Mouse (Mus musculus) cerebellum, adult 2 months (tissue): ENCODE results near the gene Fkbp5. TPM values are rescaled to one million over a fixed set of nuclear protein-coding genes. Genes with fewer than 3 reads are reported as not detected.
"Not testable (repeated sequence)": the region's sequence is repeated elsewhere in the genome, so short reads cannot be mapped to it uniquely, and the experiment has no call there.

Experiments
- DNase-seq, 2 experiments: peaks; one replicate each; pipeline ENCODE4 v3.0.0; 2021
- H3K27ac ChIP-seq: fragments of 200-500 bp; 2 replicates; pipeline ENCODE4 v1.5.1; 2012; ENCODE audit warnings: low read length, control low read depth, inconsistent platforms; ENCODE audit not compliant: insufficient read depth
- H3K27me3 ChIP-seq: fragments of 200-500 bp; 2 replicates; pipeline ENCODE4 v1.6.1; 2012; ENCODE audit warnings: inconsistent platforms, mild to moderate bottlenecking, low read length, moderate library complexity; ENCODE audit not compliant: control insufficient read depth, insufficient read depth
- H3K4me1 ChIP-seq: fragments of 200-500 bp; 2 replicates; pipeline ENCODE4 v1.6.1; 2011; ENCODE audit warnings: low read length; ENCODE audit not compliant: control insufficient read depth, insufficient read depth
- H3K4me3 ChIP-seq: fragments of 200-500 bp; replicated peaks from 2 replicates; pipeline ENCODE3; 2011; ENCODE audit warnings: mild to moderate bottlenecking, low read depth, low read length, control low read depth; ENCODE audit not compliant: insufficient read depth
- CTCF ChIP-seq: fragments of 200-500 bp; IDR thresholded peaks from 2 replicates; pipeline ENCODE4 v1.5.1; 2011; ENCODE audit warnings: low read depth, mild to moderate bottlenecking, control low read depth, low read length, moderate library complexity, borderline replicate concordance; ENCODE audit not compliant: insufficient read depth
- POLR2A ChIP-seq: fragments of 200-500 bp; IDR thresholded peaks from 2 replicates; pipeline ENCODE4 v1.6.1; 2011; ENCODE audit warnings: low read length, control low read depth, borderline replicate concordance; ENCODE audit not compliant: insufficient read depth
- WGBS: fragments of 180-500 bp; shearing (Covaris S2); methylation state at CpG from one replicate; pipeline ENCODE4 v1.1.7; 2018; 5-methylcytosine and 5-hydroxymethylcytosine counted together
- polyA plus RNA-seq: library from polyadenylated mRNA; depleted of rRNA; stranded (reverse); fragments of >200 nt; gene quantifications from 2 replicates; pipeline ENCODE4 v1.2.3, GENCODE M21; 2012; rRNA removed

Fkbp5 gene
- polyA plus RNA-seq, result 8.6 and 8.9 TPM in 2 replicates

DNA sequence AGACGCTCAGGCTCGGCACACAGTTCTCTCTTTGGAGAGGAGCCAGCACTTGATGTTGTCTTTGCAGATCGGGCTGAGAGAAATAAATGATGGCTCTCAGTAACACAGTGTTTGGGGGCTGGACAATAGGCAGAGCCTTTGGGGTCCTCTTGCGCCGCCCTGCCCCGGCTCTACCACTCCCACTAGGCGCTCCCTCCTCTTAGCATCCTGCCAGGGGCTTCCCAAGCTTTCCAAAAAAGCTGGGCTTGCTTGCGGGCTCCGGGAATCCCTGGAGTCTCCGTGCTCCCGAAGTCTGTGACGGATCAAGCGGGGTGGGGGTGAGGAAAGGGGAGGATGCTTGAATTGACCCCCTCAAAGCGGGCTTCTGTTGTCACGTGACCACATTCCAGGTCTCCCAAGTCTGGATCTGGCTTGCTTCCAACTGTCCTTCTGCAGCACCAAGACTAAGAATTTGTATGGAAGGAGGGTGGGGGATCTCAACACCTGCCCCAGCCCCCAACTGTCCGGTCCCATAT lies at the start of gene Fkbp5:
TSS of gene Fkbp5 (minus strand) at position 87 of the 515 bp plus-strand sequence.
- 4% methylated on average over 16 of the region's 16 CpGs for WGBS
- Histone ChIP-seq H3K27me3 (no peaks in the 10 kb centered on the region), H3K4me3 (peak within 1 kb of the TSS; percentile 61), H3K4me1 (peaks cover 3% of the 10 kb centered on the region; the same call in 1 of the 2 replicates), H3K27ac (peak within 1 kb of the TSS; percentile 14; the same call in 1 of the 2 replicates)
- DNase-seq, result peak in 1 of 2 experiments; percentile 51
- TF ChIP-seq POLR2A (no peak), CTCF (no peak)

GRCm38 (mm10) chr17:28565181-28565580 lies 47.9 kb upstream of the Fkbp5 start:
- DNase-seq, result no peak
- H3K4me1 ChIP-seq, result no peaks in the 10 kb centered on the region
- H3K27ac ChIP-seq, result no peak overlapping the region
- TF ChIP-seq POLR2A, result no peak
- TF ChIP-seq CTCF, result no peak
- H3K27me3 ChIP-seq, result no peaks in the 10 kb centered on the region
- H3K4me3 ChIP-seq, result no peak overlapping the region

DNA sequence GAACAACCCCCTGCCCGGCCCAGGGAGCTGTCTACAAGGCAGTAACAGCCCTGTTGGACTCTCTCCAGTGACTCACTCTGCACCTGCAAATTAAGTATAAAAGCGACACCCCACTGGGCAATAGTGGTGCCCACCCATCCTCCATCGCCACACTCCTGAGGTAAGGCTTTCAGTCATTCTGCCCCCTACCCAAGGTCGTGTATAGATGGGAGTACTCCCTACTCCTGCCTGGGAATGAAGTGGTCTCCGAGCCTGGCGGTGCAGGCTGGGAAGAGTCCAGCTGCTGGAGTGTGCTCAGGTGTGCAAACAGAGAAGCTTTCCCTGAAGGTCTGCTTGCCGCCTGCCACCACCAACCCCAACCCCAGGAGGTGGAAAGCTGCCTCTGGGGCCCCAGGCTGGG lies 44.3 kb upstream of the Fkbp5 start:
- TF ChIP-seq CTCF, result no peak
- no peak for TF ChIP-seq POLR2A
- WGBS, result 62% methylated on average over 7 of the region's 7 CpGs
- Histone ChIP-seq H3K4me3 (no peak overlapping the region), H3K4me1 (no peaks in the 10 kb centered on the region), H3K27me3 (no peaks in the 10 kb centered on the region), H3K27ac (no peak overlapping the region)
- no peak for DNase-seq

DNA sequence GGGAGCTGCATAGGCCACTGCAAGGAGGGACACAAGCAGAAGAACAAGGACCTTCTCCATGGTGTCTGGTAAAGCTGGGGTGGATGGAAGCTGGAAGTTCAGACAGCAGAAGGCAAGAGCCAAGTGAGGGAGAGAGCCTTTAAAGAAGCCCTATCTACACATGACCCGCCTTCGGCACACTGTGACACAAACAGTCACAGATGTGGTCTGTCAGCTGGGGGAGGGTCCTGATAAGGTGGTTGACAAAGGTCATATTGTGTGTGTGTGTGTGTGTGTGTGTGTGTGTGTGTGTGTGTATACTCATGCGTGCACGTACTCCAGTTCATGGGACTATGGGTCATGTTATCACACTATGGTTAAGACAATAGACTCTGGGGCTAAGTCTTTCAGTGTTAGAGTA lies 43.3 kb upstream of the Fkbp5 start, which contains the start of gene Clps:
TSS of gene Clps (minus strand) at position 169 of the 400 bp plus-strand sequence.
- no peak for DNase-seq
- Histone ChIP-seq H3K27ac (no peak within 1 kb of the TSS), H3K27me3 (no peaks in the 10 kb centered on the region), H3K4me3 (no peak within 1 kb of the TSS), H3K4me1 (no peaks in the 10 kb centered on the region)
- TF ChIP-seq POLR2A (no peak), CTCF (no peak)
- 83% methylated on average over 4 of the region's 4 CpGs for WGBS

DNA sequence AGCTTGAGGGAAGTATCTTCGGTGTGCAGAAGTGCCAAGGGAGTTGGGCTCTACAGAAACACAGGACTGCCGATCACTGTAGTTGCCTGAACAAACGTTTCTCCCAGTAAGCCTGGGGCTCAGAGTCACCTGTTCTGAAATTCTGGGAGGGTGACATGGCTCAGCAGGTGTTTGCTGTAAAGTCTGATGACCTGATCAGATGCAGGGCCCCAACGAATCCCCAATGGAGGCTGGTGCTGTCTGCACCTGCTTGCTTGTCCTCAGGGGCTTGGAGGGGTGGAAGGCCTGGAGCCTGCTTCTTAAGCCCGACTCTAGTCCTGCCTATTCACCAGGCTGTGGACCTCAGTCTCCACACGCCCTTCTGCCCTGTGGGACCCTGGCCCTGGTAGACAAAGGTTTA lies 40.4 kb upstream of the Fkbp5 start:
- no peak overlapping the region for H3K27ac ChIP-seq
- no peak for TF ChIP-seq POLR2A
- no peak for TF ChIP-seq CTCF
- no peak overlapping the region for H3K4me3 ChIP-seq
- H3K27me3 ChIP-seq, result no peaks in the 10 kb centered on the region
- no peaks in the 10 kb centered on the region for H3K4me1 ChIP-seq
- DNase-seq, result no peak
- 78% methylated on average over 6 of the region's 6 CpGs for WGBS

DNA sequence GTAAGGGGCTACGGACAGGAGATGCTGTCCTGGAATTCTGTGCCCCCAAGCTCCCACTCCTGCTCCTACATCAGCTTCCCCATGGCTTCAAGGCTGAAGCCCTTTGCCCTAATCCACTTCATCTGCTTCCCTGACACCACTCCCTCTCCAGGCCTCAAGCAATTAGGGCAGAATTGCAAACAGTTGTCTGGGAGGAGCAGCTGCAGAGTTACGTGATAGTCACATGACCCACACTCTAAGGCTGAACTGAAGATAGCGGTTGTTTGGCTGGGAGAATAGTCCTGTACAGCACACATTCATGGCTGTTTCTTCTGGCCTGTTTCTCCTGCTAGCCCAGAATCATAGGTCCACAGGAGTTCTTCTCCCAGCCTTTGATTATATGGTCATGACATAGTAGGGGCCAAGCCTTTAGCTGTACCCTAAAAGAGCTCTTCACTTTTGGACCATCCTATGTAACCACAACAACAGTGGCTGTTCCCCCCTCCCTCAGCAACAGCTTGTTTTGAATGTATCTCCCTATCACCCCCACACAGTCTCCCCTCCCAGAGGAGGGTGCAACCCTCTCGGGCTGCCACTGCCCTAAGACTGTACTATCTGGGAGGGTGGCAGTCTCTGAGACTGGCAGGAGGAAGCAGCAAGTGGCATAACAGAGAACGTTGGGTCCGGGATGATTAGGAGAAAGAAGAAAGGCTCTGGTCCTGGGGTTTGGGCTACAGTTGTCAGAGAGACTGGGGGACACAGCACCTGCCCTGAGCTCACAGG lies 39.5 kb upstream of the Fkbp5 start:
- H3K4me3 ChIP-seq, result no peak overlapping the region
- H3K27ac ChIP-seq, result no peak overlapping the region
- WGBS, result 60% methylated on average over 6 of the region's 6 CpGs
- no peaks in the 10 kb centered on the region for H3K4me1 ChIP-seq
- no peaks in the 10 kb centered on the region for H3K27me3 ChIP-seq
- DNase-seq, result no peak
- TF ChIP-seq CTCF (no peak), POLR2A (no peak)

GRCm38 (mm10) chr17:28554021-28554420 lies 36.7 kb upstream of the Fkbp5 start:
- WGBS, result 93% methylated on average over 4 of the region's 4 CpGs

DNA sequence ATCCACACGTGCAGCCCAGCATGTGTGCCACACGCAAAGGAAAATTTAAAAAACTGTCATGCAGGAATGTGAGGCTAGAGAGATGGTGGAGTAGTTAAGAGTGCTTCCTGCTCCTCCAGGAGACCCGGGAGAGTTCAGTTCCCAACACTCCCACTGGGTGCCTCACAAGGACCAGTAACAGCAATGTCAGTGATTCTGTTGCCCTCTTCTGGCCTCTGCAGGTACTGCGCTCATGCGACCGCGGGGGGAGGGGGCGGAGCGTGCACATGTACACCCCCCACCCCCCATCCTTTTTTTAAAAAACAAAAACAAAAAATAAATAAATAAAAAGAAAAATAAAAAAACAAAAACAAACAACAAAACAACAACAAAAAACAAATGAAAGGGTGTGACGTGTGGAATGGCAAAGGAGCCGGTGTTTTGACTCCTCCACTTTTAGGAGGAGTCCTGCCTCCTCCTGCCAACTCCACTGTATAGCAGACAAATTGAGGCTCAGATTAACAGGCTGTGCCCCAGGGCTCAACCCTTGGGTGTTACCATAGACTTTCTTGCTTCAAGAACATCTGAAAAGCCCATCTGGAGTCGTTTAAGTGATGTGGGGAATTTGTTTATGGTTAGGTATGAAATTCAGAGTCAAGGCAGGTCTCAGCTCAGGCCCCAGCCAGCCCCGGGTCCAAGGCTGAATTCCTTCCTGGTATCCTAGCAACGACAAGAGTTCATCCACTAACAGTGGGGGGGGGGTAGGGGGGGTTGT lies 35.9 kb upstream of the Fkbp5 start:
- H3K27me3 ChIP-seq, result no peaks in the 10 kb centered on the region
- no peaks in the 10 kb centered on the region for H3K4me1 ChIP-seq
- TF ChIP-seq CTCF (peak; percentile 81), POLR2A (no peak)
- peak; percentile 41 to 64 for DNase-seq
- H3K4me3 ChIP-seq, result no peak overlapping the region
- 5% methylated on average over 14 of the region's 14 CpGs for WGBS
- H3K27ac ChIP-seq, result no peak overlapping the region

More at GRCm38 (mm10) chr17:28554021-28554420, 36.7 kb upstream of the Fkbp5 start:
- not testable (repeated sequence) for H3K4me1 ChIP-seq, DNase-seq, H3K27ac ChIP-seq, H3K27me3 ChIP-seq, H3K4me3 ChIP-seq
